Mouse (Mus musculus): ENCODE measurements around the gene Ltbr. TPM values are rescaled to one million over a fixed set of nuclear protein-coding genes. Genes with fewer than 3 reads are reported as not detected.
A peak's percentile ranks its signal among the peaks of the same experiment; 100 is the strongest.
"Not testable (repeated sequence)": the region's sequence is repeated elsewhere in the genome, so short reads cannot be mapped to it uniquely, and the experiment has no call there.

The Ltbr gene
- total RNA-seq, 2 experiments from 2014 or later: 6.6 to 9.8 TPM

GRCm38 (mm10) chr6:125271455-125272227 is 42.0 kb downstream of the Ltbr start:
- peak overlapping the region; percentile 39 for H3K4me3 ChIP-seq
- peak; percentile 92 for TF ChIP-seq CTCF (conservative IDR thresholded peaks at IDR 0.05)
- peak overlapping the region; percentile 77 for H3K27ac ChIP-seq
- peak; percentile 90 to 96 for DNase-seq (ENCODE audit: low spot score in 2 of 2)

- Histone ChIP-seq H3K27ac (no peak overlapping the region), H3K4me3 (no peak overlapping the region)
- no peak for DNase-seq (ENCODE audit: low spot score in 2 of 2)
- no peak for TF ChIP-seq CTCF (conservative IDR thresholded peaks at IDR 0.05)
These were observed 44.9 kb downstream of the Ltbr start for GRCm38 (mm10) chr6:125268799-125269198.

- DNase-seq (ENCODE audit: low spot score in 2 of 2): no peak
- TF ChIP-seq CTCF (conservative IDR thresholded peaks at IDR 0.05): no peak
- H3K27ac ChIP-seq: no peak overlapping the region
- no peak overlapping the region for H3K4me3 ChIP-seq
These were observed 46.2 kb downstream of the Ltbr start for GRCm38 (mm10) chr6:125267469-125267868.

- H3K4me3 ChIP-seq; H3K27ac ChIP-seq; DNase-seq (ENCODE audit: low spot score in 2 of 2): not testable (repeated sequence)
- TF ChIP-seq CTCF (conservative IDR thresholded peaks at IDR 0.05): peak; percentile 54
These were observed 47.1 kb downstream of the Ltbr start for GRCm38 (mm10) chr6:125266600-125266999.

- Histone ChIP-seq H3K4me3 (no peak overlapping the region), H3K27ac (no peak overlapping the region)
- DNase-seq (ENCODE audit: low spot score in 2 of 2): no peak
- no peak for TF ChIP-seq CTCF (conservative IDR thresholded peaks at IDR 0.05)
These were observed 47.6 kb downstream of the Ltbr start for GRCm38 (mm10) chr6:125266091-125266490.

- H3K4me3 ChIP-seq: no peak overlapping the region
- no peak for TF ChIP-seq CTCF (conservative IDR thresholded peaks at IDR 0.05)
- peak in 1 of 2 experiments; percentile 24 for DNase-seq (ENCODE audit: low spot score in 2 of 2)
- no peak overlapping the region for H3K27ac ChIP-seq
These were observed 48.4 kb downstream of the Ltbr start for GRCm38 (mm10) chr6:125265239-125265638.

GRCm38 (mm10) chr6:125264219-125264618 is 49.5 kb downstream of the Ltbr start:
- DNase-seq (ENCODE audit: low spot score in 2 of 2): no peak

GRCm38 (mm10) chr6:125260006-125260555 is 53.6 kb downstream of the Ltbr start:
- H3K4me3 ChIP-seq: no peak overlapping the region
- no peak overlapping the region for H3K27ac ChIP-seq
- no peak for TF ChIP-seq CTCF (conservative IDR thresholded peaks at IDR 0.05)
- DNase-seq (ENCODE audit: low spot score in 2 of 2): no peak

More at GRCm38 (mm10) chr6:125264219-125264618, 49.5 kb downstream of the Ltbr start:
- Histone ChIP-seq H3K4me3 (no peak overlapping the region), H3K27ac (no peak overlapping the region)
- TF ChIP-seq CTCF (conservative IDR thresholded peaks at IDR 0.05): no peak

Other genes starting within 250 kb of the Ltbr start
- 1 to 10 TPM in 1 of 2 experiments, under 1 TPM in 1; 0.61 to 1.1 TPM for gene Lpar5, start 246.0 kb downstream of the Ltbr start, total RNA-seq (2021)
- 100 to 1,000 TPM; 176 to 185 TPM for gene Chd4, start 217.9 kb downstream of the Ltbr start, total RNA-seq (2021)
- 10 to 100 TPM; 30.8 to 31.7 TPM for gene Nop2, start 182.0 kb downstream of the Ltbr start, total RNA-seq (2021)
- 10 to 100 TPM; 69.9 to 71.9 TPM for gene Iffo1, start 168.6 kb downstream of the Ltbr start, total RNA-seq (2021)
- 1,000 to 10,000 TPM; 2,438 to 2,531 TPM for gene Gapdh, start 147.4 kb downstream of the Ltbr start, total RNA-seq (2021)
- gene Ncapd2, start 122.2 kb downstream of the Ltbr start, total RNA-seq (2021): 10 to 100 TPM; 24.3 to 28.5 TPM
- gene Mrpl51, start 122.1 kb downstream of the Ltbr start, total RNA-seq (2021): 10 to 100 TPM; 70.8 to 75.3 TPM
- 10 to 100 TPM; 83.5 to 83.6 TPM for gene Vamp1, start 98.3 kb downstream of the Ltbr start, total RNA-seq (2021)
- gene Tapbpl, start 82.0 kb downstream of the Ltbr start, total RNA-seq (2021): 1 to 10 TPM; 3.2 to 4.2 TPM
- gene Cd27, start 76.9 kb downstream of the Ltbr start, total RNA-seq (2021): not detected
- gene Tuba3a, start 27.8 kb downstream of the Ltbr start, total RNA-seq (2021): not detected
- gene Scnn1a, start 6.8 kb upstream of the Ltbr start, total RNA-seq (2021): 1 to 10 TPM; 4.3 to 5.2 TPM
- gene Tnfrsf1a, start 35.5 kb upstream of the Ltbr start, total RNA-seq (2021): 10 to 100 TPM; 12.0 to 12.1 TPM
- gene Plekhg6, start 66.9 kb upstream of the Ltbr start, total RNA-seq (2021): under 1 TPM in 1 of 2 experiments, not detected in 1; 0.17 TPM
- 10 to 100 TPM; 57.1 to 60.0 TPM for gene Cd9, start 180.9 kb upstream of the Ltbr start, total RNA-seq (2021)
- 10 to 100 TPM; 13.2 to 23.5 TPM for gene Vwf, start 232.9 kb upstream of the Ltbr start, total RNA-seq (2021)

All from layer of hippocampus, adult 2 months (tissue).